Mouse (Mus musculus) frontal cortex, postnatal 14 days (tissue): ENCODE measurements around the gene D17H6S53E.

Experiments used
- DNase-seq, 2 experiments: peaks; one replicate each; pipeline ENCODE4 v3.0.0; 2022; ENCODE audit warnings: low spot score in 2 of 2

D17H6S53E gene

DNA sequence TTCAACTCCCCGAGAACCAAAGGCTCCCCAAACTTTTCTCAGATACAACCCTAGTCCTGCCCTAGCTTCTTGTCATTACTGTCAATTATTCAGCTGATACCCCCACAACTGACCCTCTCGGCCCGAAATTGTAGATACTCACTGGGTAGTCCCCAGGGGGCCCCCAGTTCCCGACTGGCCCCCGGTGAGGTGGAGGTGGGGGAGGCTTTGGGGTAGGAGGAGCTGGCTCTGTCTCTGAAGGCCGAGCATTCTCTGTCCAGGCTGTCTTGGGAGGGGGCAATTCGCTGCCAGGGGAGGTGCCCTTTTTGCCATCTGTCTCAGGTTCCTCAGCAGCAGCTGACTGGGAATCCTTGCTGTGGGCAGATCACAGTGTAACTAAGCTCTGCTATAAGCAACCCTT is 33.5 kb downstream of the D17H6S53E start:
- DNase-seq = no peak

DNA sequence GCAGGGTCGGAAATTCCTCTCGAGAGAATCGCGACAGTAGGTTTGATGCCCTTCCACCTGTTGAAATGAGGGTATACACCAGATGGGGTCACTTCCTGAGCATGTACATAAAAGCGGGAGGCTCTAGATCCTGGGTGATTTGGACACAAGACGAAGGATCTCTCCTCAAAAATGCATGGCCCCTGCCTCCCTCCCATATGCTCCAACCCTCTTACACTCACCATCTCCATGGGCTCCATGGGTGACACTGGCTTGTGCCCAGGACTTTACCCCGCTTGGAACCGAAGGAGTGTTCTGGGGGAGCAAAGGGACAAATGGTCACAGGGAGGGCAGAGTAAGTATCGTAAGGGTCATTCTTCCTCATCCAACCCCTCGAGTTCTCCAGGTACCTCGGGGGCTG is 35.2 kb downstream of the D17H6S53E start:
- DNase-seq = no peak

DNA sequence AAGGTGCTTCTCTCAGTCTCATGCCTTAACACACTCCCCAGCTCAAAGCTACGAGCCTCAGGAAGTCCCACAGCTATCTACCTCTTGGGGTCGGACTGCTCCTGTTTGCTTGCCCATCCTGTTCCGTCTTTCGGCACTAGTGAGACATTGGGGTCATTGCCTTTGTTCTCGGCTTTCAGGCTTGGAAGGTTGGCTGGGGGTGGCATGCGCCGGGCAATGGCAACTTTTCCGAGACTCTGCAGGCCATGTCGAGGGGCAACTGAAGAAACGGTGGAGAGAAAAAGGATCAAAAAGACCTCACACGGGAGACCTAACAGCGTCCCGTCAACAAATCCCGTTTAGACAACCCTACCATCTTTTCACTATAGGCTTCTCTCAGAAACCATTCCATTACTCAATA is 35.9 kb downstream of the D17H6S53E start:
- no peak for DNase-seq

DNA sequence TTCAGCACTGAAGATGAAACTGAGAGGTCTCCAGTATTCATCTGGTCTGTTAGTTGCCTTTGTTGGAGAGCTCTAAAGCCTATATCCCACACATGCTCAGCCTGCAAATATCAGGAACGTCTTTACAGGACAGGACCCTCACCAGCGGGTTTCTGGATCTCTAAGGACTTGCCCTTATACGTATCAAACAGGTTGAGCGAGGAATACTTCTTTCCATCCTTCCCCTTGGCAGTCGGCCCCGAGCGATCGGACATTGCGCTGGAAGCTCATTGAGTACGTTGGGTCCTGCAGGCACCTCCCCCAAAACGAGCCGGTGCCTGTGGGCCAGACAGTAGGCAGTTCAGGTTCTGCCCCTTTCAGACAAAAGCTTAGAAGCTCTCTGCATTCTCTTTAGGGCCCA is 36.6 kb downstream of the D17H6S53E start:
- no peak for DNase-seq

DNA sequence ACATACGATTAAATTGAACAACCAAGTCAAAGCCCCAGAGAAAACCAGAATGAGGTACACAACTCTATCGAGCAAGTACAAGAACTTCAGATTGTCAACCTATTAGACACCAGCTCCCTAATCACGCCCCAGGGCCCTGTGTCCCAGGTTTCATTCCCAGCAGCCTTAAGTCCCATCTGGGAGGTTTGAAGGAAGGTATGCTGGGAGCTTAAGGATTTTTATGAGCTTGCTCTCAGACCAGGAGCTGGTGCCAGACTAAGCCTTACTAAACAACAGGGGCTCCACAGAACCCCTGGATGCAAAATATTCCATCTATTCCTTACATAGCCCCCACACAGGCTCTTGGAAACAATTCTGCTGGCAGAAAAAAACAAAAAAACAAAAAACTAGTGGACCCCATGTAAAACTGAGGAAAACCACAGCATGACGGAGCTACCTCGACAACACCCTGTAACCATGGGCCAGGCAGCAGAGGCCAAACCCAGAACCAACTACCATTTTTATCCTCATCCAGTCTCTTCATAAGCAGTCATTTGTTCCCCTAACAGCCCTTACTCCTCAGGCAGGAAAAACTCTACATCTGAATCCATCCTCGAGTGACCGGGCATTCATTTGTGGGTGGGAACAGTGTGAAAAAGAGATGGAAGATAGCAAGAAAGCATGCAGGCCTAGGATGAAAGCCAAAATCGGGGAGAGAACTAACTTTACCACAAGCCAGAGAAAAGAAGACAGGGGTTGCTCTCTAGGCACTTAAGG is 37.3 kb downstream of the D17H6S53E start:
- DNase-seq = no peak

DNA sequence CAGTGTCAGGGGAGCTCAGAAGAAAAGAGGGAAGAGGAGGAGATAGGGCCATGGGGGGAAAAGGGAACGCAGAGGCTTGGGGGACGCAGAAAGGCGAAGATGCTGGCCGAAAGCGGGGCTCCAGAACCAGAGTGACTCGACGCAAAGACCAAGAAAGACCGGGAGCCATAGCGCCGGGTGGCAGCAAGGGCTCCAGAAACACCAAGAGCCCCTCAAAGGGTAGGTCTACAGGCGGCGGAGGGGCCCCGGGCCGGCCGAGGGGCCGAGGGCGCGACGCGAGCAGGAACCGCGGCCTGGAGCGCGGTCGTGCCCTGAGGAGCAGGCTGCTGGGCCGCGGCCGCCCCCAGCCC is 38.0 kb downstream of the D17H6S53E start:
- no peak for DNase-seq

DNA sequence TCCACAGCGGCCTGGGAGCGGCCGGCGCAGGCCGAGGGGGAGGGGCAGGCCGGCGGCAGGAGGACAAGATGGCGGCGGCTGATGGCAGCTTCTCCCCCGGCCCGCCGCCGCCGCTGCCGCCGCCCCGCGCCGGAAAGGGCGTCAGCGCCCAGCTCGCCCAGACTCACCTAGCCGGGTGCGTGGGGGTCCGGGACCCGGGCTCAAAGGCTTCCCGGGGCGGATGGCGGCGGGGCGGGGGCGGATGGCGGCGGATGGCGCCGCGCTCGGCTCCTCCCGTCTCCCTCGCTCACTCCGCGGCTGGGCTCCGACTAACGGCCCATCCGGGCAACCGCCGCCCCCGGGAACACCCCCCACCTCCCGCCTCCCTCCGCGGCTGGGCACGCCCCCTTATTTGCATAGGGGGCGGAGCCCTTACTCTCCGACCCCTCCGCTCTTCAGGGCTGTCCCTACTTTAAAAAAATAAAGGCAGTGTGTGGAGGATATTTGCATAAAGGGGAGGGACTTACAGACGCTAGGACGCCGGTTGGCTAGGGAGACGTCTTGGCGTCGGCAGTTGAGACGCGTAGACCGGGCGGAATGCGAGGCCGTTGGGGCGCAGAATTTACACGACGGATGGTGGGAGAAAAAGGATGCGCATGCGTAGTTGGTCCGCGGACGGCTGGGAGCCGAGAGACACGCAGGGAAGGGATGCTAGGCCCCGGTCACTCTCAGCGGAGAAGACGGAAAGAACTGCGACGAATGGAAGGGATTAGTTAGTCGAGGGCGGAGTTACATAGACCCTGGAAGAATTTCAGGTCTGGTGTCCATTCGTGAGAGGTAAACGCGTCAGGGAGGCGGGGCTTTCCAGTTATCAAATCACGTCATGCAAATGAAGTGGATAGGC is 38.6 kb downstream of the D17H6S53E start, which contains the start of gene Prrc2a:
Gene Prrc2a, minus strand, starts transcription at position 330 of the 883 bp plus-strand sequence.
- peak; percentile 99 for DNase-seq

DNA sequence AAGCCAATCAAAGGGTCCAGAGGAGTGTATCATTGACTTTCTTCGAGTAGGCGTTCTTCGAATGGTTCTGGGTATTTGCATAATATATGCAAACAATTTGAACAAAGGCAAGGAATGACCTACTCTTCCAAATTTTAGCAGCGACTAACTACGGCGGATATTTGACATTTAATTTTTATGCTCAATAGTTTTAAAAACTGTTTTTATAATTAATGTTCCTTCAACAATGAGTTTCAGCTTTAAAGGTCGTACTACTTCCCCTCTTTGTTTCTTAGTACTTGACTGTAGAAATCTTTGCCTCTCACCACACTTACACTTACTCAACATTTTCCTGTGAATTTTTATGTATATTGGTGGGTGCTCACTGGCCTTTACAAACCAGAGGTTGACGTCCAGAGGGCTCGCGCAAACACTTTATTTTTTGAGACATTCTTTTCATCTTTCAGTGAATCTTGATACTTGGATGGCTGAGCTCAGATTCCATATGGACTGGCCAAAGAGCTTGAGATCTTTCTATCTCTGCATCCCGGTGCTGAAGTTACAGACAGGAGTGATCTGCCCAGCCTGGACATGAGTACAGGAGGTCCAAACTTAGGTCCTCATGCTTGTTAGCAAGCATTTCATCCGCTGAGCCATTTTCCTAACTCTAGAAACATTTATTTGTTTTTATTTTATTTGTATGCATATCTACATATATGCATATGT is 39.4 kb downstream of the D17H6S53E start:
- DNase-seq = no peak

DNA sequence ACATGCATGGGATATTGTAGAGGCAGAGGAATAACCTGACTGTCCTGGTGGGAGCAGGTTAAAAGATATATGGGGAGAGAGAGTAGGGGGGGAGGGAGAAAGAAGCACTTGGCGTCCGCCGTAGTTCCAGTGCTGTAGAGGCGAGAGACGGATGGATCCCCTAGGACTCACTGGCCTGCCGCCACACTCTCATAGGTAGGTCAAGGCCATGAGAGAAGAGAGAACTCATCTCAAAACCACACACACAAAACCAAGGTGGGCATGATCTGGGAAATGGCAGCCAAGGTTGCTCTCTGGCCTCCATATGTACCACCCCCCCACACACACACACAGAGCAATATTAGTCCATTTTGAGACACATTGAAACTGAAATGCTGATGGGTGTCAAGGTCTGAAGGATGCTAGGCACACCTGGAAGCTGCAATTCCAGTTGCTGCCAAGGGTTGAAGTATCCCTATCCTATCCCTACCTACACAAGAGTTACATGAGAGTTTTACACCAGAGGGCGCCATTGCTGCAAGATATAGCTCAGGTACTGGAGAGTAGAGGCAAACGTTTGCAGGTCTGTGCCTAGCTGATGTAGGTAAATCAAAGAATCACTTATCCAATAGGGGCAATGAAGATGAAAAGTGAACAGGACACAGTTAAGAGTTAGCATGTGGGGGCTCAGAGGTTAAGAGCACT is 40.3 kb downstream of the D17H6S53E start:
- DNase-seq = peak in 1 of 2 experiments; percentile 50

DNA sequence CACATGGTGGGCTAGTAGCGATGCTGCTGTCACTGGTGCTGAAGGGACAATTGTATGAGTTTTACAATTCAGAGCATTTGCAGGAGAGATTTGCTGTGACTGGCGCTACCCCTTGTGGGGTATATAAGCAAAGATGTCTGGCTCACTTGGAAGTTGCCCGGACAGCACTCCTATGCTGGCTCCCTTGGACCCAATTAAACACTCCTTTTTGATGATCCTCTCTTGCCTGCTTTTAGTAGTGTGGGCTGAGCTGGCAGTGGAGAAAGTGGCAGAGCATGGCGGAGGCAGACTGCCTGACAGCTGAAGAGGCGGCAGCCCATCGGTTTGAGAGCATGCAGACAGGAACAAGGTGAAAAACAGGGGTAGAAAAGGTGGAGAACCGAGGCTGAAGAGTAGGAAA is 41.6 kb downstream of the D17H6S53E start:
- DNase-seq = no peak

DNA sequence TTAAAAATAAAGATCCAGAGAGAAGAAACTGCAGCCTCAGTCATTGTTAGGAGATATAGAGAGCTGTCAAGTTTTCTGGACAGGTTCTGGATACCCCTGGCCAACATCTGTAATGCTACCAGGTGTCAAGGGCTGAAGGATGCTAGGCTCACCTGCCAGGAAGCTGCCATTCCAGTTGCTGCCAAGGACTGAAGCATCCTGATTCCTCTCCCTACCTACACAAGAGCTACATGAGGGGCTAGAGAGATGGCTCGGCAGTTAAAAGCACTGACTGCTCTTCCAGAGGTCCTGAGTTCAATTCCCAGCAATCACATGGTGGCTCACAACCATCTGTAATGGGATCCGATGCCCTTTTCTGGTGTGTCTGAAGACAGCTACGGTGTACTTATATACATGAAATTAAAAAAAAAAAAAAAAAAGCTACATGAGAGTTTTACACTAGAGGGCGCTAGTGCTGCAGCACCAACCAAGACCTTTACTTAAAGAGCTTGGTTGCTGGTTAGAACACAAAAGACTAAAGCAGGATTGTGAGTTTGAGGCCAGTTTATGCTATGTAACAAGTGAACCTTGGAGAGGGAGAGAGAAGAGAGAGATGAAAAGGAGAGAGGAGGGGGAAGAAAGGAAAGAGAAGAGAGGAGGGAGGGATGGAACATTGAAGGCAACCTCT is 42.5 kb downstream of the D17H6S53E start:
- no peak for DNase-seq

DNA sequence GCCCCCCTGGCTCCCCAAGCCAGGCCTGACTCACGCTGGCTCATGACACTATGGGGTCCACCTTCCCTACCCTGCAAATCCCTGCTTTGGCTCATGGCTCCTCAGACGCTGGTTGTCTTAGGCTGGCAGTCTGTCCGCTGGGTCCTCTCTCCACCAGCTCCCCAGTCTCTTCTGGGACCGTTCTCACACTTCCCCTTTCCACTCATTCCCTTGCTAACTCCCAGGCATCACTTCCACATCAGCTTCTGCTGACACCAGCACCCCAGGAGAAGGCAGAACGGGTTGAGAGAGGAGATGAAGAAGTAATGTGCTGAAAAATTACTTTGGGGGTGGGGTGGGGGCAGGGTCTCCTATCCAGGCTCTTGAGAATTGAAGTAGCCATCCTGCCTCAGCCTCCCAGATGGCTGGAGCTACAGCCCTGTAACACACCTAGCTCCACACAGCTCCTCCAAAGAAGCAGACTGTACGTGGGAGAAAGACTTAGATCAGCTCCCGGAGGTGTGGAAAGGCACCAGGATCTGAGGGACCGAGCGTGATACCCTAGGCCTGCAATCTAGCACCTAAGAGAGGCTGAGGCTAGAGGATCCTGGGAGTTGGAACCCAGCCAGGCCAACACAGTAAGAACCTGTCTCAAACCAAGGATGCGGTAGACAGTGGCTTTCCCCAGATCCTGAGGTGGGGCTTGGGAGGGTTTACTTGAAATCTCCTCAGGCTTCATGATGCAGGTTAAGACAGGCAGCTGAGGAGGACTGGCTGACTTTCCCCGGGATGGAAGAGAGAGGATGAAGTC is 46.5 kb downstream of the D17H6S53E start:
- DNase-seq = no peak

DNA sequence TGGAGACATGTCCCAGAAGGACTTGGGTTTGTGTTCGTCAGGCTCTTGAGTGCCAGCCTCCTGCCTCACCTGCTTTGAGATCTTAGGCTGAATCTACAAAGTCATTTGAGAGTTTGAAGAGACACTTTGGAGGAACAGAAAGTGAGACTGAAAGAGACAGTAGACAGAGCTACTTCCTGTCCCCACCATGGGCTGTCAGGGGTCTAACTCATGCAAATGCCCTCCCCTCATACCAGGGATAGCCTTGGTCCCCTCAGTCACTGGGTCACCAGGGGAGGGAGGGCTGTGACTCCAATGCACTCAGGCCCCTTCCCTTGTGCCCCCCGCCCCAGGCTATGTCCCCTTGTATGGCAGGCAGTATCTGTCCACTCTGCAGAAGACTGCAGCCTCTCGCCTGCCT is 47.2 kb downstream of the D17H6S53E start:
- no peak for DNase-seq

DNA sequence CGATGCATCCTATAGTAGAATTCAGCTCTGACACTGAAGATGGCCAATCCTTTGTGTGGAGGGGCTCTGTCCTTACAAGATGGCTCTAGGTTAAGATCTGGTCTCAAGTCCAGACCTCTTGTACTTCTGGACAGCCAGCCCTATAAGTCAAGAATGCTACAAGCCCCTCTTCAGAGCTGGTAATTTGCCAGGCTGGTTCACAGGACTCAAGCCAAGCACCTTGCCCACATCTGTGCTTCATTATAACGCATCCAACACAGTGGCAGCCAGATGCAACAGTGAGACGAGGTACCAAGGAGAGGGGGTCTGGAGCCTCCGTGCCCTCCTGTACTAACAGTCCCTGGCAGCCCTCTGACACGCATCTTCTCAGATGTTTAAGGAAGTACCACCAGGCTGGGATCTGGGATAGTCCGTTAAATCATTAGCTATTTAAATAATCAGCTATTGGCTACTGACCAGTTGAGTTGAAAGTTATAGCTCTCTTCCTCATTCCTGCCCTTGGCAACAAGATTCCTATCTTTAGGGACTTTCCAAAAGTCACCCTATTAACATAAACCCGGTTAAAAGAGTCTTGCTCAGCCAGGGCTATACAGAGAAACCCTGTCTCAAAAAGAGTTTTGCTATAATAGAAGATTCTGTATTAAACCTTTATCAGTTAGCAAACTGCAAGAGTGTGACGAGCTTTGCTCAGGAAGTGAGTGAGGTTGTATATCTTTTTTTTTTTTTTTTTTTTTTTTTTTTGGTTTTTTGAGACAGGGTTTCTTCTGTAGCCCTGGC is 48.2 kb downstream of the D17H6S53E start:
- no peak for DNase-seq

DNA sequence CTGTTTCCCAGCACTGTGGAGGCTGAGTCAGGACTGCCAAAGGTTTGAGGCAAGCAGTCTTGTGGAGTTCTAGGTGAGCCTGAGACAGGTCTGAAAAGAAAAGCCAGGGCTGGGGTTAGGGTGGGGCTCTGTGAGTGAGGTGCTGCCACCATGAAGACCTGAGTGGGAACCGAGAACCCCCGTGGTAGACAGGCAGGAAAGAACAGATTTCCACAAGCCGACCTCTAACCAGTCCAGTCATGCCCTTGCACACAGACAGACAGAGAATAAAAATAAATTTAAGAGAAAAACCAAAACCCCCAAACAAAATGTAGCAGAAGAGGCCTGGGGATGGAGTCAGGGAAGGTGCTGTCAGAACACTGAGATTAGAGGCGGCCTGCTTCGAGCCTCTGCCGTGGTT is 49.2 kb downstream of the D17H6S53E start:
- DNase-seq = no peak

DNA sequence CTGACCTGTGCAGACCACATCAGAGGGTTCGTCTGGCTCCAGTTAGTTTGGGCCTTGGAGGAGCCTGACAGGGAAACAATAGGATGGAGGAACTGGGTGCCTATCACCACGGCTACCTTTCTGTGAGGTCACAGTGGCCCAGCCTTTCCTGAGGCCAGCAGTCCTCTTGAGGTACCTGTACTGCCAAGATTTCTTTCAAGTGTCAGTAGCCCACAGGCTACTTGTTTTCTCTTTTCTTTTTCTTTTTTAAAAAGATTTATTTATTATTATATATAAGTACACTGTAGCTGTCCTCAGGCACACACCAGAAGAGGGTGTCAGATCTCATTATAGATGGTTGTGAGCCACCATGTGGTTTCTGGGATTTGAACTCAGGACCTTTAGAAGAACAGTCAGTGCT is 49.8 kb downstream of the D17H6S53E start, which contains the start of gene Aif1:
Gene Aif1, minus strand, starts transcription at position 101 of the 400 bp plus-strand sequence.
- no peak for DNase-seq
